Mouse (Mus musculus) liver, adult 2 months (tissue): Measurements from ENCODE around the gene Slc6a18.

Experiments
- CTCF ChIP-seq: fragments of 200-500 bp; IDR thresholded peaks from 2 replicates; pipeline ENCODE4 v1.5.1; 2011; ENCODE audit warnings: low read depth, low read length, control low read depth
- POLR2A ChIP-seq: fragments of 200-500 bp; IDR thresholded peaks from 2 replicates; pipeline ENCODE4 v1.6.1; 2011; ENCODE audit warnings: low read length, control low read depth; ENCODE audit not compliant: insufficient read depth; ENCODE audit errors: extremely low read depth

GRCm38 (mm10) chr13:73711221-73711620 is 33.4 kb upstream of the Slc6a18 start:
- TF ChIP-seq POLR2A (no peak), CTCF (no peak)
